26 mouse cellular contexts compared by ENCODE assay signal in the genomic region with DNA sequence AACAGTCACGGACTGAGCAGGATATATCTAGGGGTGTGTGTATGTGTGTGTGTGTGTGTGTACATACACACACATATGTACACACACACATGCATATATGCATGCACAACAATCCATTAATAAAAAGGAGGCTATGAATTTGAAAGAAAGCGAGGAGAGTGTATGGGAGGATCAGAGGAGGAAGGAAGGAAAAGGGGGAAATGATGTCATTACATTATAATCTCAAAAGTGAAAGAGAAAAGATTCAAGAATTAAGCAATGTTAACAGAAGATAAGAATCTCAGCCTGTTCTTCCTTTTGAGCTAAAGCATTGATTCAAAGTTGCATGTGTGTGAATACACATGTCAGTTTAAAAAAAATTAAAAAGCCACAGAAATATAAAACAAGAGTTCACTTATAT.
DNase-seq lines count a peak whose midpoint lies in the region; ATAC-seq and TF ChIP-seq lines count a peak whose summit lies in the region.
"Had no signal": no experiment of that assay in that cellular context is flagged by ENCODE, and none has a peak within 500 bp of the region (broad histone marks: within the 10 kb centered on the region; RNA-seq: fewer than 3 reads in every experiment).

No protein-coding gene starts in this region.

- H3K4me3 ChIP-seq in layer of hippocampus, adult 2 months: no peak overlapping the region
- H3K4me3 ChIP-seq: forebrain, embryonic 10.5 days; heart, embryonic 10.5 days; hindbrain, embryonic 10.5 days; left cerebral cortex, adult 2 months; limb, embryonic 15.5 days; liver, embryonic 15.5 days had no signal

- no peak for DNase-seq in layer of hippocampus, adult 2 months (ENCODE audit: low spot score in 2 of 2)
- DNase-seq in layer of hippocampus, adult 9-11 months: no peak
- peak; percentile 44 for DNase-seq in CD4-positive, CD25-positive, alpha-beta regulatory T cell, adult 2 months (ENCODE audit: low read depth, low spot score)
- peak; percentile 61 for DNase-seq in naive thymus-derived CD4-positive, alpha-beta T cell, adult 2 months (ENCODE audit: low read depth)
- DNase-seq in left cerebral cortex, postnatal 10 days (ENCODE audit: extremely low spot score in 1 of 2, low spot score in 2 of 2): no peak
- DNase-seq: adrenal gland, postnatal 25 days; B cell, adult 2 months; cerebellum, adult 11-12 months; cerebellum, postnatal 10 days; forebrain, postnatal 0 days; gastrocnemius, postnatal 36 days; heart, postnatal 10 days; kidney, adult 11 months; kidney, postnatal 4 days; left cerebral cortex, postnatal 4 days; thymus, adult 2 months; thymus, postnatal 4 days had no signal

- intact Hi-C loops in left cerebral cortex, postnatal 10 days (cut with DNase I): no loop called here

- peak; percentile 55 for ATAC-seq in granulocyte monocyte progenitor cell, adult 5-6 weeks (replicated peaks; ENCODE audit: poor library complexity, severe bottlenecking)
- no peak for ATAC-seq in monocyte, adult 5-6 weeks (replicated peaks; ENCODE audit: insufficient number of reproducible peaks, low FRiP score, low TSS enrichment, poor library complexity, severe bottlenecking)
- ATAC-seq: forebrain, postnatal 0 days had no signal

- H3K27ac ChIP-seq in layer of hippocampus, adult 2 months: peak overlapping the region; percentile 14; the same call in 1 of the 2 replicates
- H3K27ac ChIP-seq: forebrain, embryonic 10.5 days; heart, embryonic 10.5 days; hindbrain, embryonic 10.5 days; hindbrain, postnatal 0 days; limb, embryonic 15.5 days; liver, embryonic 15.5 days had no signal

- no peak for TF ChIP-seq CTCF in layer of hippocampus, adult 2 months (conservative IDR thresholded peaks at IDR 0.05)

Comparison
In these comparisons a context has a peak if more than half of its experiments do, and no peak if none do; other contexts are left out.
1. DNase-seq: peak in CD4-positive, CD25-positive, alpha-beta regulatory T cell, adult 2 months (single experiment) and naive thymus-derived CD4-positive, alpha-beta T cell, adult 2 months (single experiment); none in layer of hippocampus, adult 2 months (0 of 2), layer of hippocampus, adult 9-11 months (single experiment) and left cerebral cortex, postnatal 10 days (0 of 2).